Mouse (Mus musculus) kidney, postnatal 4 days (tissue): ENCODE data around the gene 2310034G01Rik.
A peak's percentile ranks its signal among the peaks of the same experiment; 100 is the strongest.

Experiments used
- DNase-seq, 2 experiments: peaks; one replicate each; pipeline ENCODE4 v3.0.0; 2021; ENCODE audit warnings: mixed read lengths in 2 of 2

2310034G01Rik gene

DNA sequence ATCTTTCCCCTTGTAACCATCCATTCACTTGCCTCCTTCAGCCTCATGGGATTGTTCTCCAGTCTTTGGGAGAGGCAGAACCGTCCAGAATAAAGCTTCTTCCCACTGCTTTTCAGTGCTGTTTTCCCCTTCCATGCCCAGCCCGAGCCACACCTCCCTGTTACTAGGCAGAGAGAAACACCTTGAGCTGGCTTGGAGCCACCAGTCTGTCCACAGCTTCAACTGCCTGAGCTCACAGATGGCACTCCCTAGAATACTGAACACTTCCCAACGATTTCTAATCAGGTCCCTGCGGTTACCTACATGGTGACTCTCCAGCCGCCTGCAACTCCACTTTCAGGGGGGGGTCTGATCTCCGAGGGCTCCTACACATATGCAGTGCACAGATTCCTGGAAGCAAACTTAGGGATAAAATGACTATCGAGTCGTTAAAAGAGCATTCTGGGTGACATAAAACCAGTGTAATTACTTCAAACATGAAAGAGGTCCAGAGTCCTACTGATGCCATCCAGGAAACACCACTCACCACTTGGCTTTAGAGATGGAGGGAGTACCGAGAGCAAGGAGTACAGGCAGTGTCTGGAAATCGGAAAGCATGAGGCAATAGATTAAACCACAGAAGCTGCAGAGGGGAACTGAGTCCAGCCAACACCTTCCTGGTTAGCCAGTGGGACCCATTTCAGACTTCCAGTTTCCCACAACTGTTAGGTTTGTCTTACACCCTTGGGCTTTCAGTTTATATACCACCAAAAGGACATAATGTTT lies at the start of gene 2310034G01Rik:
TSS of gene 2310034G01Rik (minus strand) at position 135 of the 765 bp plus-strand sequence.
- no peak for DNase-seq

DNA sequence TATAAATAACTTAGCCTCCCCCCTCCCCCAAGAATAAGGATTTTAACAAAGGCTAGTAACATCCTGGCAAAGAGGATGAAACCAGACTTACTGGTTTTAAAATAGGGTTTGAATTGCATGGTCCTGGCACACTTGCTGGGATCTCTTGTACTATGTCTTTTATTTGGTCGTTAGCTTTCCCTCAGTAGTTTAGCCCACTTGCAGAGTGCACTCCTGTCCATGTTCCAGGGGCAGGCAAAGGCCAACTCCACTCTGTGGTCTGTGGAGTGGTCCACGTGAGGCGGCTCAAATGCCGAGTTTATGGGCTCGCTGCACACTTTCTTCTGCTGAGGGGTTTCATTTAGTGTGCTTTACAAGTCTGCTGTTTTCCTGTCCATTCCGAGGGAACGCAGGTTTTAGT lies 49.8 kb upstream of the 2310034G01Rik start:
- no peak for DNase-seq

DNA sequence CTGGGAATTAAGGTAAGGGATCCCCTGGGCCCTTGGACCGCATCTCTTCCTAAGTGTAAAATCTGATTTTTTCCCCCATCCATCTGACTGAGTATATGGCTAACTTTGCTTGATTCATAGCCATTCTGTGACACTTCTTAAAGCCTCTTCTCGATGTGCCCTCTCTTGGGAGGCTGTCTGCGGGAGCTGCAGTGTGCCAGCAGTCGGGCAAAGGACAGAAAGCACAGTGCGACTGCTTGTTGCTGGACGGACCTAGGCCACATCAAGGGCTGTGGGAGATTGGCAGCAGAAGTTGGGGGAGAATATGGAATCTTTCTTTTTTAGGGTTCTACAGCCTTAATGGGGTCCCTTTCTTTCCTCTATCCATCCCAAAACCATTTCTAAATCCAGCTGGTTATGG lies 49.3 kb upstream of the 2310034G01Rik start:
- DNase-seq, result no peak

DNA sequence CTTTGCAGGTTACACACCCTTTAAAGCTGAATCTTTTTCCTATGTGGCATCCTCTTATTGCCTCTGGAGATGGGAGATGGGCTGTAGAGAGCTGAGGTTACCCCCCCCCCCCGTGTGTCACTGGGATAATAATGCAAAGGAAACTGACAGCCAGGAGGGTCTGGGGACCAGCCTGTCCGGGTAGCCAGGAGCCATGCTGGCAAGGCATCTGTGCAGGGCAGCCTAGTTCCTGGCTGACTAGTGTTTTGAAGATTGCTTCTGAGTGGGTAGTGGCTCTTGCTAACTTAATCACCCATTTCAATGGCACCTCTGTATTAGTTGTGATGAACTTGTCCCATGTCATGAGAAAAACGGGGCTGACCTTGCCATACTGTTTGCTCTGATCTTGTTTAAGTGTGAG lies 48.3 kb upstream of the 2310034G01Rik start:
- DNase-seq, result no peak

DNA sequence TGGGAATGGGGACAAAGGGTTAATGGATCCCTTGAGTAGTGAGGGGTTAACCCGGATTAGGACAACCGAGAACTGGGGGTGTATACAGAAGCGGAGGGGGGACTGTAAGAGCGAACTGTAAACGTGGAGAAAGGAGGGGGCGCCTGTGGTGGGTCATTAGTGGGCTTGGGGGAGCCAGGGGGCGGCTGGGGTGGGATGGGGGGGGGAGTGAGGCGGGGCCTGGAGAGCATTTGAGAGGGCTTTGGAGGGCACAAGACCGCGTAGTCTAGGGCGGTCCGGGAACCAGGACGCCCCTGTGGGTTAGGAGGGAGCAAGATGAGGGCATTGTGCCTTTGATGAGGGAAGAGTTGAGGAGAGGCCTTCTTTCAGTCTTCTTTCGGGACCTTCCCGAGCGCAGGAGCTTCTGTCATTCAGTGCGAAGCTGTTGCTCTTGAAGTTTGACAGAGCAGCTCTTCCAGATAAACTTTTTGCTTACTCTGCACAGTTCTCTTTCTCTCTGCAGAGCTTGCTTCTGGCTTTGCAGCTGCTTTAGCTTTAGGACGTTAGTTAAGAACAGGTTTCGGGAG lies 47.4 kb upstream of the 2310034G01Rik start:
- peak; percentile 34 to 55 for DNase-seq

DNA sequence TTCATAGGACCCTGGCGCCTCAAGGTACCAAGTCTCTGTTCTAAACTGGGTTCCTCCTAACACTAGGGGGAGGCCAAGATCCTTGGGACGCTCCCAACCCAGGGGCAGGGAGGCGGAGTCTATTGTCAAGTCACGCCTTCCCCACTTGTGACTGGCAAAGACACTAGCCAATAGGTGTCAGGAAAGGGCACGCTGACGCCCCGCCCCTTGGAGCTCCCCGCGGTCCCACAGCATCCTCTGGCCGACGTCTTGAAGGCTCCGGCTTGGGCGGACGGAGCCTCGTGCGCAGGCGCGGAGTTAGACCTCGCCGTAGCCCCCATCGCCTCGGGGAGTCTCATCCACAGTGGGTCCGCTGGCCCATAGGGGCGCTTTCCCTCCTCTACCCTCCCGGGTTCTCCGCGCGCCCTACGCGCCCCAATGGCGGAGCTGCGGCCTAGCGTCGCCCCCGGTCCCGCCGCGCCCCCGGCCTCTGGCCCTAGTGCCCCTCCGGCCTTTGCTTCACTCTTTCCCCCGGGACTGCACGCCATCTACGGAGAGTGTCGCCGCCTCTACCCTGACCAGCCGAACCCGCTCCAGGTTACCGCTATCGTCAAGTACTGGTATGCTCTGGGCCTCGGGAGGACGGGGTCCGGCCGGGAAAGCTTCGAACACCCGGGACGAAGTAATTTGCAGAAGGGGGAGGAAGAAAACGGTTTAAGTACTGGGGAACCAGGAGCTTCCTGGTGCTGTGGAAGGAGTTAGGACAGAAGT lies 46.8 kb upstream of the 2310034G01Rik start, which contains the start of gene Sufu:
TSS of gene Sufu (plus strand) at position 211 of the 750 bp plus-strand sequence.
- peak; percentile 98 to 99 for DNase-seq

DNA sequence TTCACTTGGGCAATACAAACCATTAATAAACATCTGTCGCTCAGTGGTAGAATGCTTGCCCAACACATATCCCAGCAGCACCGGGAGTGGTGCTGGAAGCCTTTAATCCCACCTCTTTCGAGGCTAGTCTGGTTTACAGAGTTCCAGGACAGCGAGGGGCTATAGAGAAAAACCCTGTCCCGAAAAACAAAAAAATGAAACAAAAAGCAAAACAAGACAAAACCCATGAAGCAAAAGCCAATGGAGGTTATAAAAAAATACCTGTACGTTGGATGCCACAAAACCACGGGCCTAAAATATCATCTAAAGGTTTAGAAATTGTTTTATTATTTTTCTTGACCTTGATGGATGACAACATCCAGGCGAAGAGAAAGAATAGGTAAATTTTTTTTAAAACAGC lies 46.0 kb upstream of the 2310034G01Rik start:
- DNase-seq, result no peak

DNA sequence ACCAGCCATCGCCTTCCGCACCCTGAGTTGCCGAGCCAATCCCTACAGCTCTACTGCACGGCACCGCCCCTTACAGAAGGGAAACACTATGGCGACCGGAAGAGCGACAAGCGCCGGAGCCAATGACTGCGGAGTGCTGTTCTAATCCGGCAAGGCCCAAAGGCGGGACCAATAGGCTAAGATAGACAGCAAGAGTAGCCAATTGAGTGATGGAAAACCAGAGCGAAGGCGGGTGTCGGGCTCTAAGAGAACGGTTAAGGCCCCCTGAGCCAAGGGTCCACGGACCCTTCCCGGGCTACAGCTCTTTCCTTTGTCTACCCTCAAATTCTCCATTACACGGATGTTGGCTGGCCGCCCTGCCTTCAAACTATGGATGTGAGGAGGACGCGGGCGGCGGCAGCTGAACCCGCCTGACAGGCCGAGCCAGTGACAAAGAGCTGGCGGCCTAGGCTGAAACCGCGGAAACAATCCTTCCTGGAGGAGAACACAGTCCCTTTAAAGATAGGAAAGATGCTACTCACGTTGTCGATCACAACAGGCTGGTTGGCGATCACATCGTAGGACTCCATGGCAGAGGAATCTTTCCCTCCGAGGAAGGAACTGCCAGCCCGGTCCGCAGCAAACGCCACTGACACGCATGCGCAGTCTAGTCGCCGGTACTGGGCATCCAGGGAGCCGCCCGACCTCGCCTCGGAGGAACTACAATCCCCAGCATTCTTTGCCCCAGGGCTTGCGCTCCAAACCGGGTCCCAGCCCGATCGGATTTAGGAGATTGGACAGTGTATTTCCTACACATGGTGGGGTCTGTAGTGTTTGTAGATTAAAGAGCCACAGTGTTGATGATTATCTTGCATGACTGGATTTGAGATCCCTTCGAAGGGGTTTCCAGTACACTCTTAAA lies 45.3 kb upstream of the 2310034G01Rik start, which contains the start of gene Actr1a:
TSS of gene Actr1a (minus strand) at position 640 of the 901 bp plus-strand sequence.
- peak; percentile 98 to 99 for DNase-seq

DNA sequence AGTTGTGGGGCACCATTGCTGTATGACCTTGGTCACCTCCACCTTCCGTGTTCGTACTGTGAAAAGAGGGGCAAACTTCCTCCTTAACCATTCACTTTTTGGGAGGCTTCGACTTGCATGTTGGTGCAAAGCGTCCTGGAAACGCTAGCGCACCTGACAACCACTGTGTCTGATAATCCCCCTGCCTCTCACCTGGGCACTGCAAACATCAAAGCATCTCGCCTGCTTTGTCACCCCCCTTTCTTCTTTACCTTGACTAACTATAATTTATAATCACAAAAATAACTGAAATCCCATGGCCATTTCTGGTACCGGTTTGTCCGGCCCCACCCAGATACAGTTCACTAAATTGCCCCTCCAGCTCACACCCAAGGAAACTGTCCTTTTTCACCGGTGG lies 44.6 kb upstream of the 2310034G01Rik start:
- DNase-seq, result no peak

DNA sequence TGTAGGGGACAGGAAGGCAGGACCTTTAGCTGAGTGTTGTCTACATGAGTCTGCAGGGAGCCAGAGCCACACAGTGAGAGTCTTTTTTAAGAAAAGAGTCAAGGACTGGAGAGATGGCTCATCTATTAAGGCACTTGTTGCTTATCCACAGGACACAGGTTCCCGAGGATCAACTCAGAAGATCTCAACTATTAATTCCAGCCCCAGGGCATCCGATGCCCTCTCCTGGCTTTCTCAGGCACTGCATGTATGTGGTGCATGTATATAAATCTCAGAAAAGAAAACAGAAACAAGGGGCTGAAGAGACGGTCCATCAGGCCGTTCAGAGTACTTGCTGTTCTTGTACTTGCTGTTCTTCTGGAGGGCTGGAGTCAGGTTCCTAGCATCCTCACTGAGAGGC lies 41.9 kb upstream of the 2310034G01Rik start:
- DNase-seq, result peak; percentile 71 to 74

DNA sequence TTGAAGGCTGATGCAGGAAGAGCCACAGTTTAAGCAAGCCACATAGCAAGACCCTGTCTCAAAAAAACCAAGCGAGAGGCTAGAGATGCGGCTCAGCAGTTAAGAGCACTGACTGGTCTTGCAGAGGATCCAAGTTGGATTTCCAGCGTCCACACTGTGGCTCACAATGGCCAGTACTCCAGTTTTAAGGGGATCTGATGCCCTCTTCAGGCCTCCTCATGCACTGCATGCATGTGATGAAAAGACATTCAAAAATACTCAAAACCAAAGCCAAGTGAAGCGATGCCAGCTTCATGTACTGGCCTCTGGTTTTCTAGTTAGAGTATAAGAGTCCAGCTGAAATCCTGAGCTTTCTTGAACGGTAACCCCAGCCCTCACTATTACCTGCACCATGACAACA lies 39.8 kb upstream of the 2310034G01Rik start:
- DNase-seq, result peak in 1 of 2 experiments; percentile 42

DNA sequence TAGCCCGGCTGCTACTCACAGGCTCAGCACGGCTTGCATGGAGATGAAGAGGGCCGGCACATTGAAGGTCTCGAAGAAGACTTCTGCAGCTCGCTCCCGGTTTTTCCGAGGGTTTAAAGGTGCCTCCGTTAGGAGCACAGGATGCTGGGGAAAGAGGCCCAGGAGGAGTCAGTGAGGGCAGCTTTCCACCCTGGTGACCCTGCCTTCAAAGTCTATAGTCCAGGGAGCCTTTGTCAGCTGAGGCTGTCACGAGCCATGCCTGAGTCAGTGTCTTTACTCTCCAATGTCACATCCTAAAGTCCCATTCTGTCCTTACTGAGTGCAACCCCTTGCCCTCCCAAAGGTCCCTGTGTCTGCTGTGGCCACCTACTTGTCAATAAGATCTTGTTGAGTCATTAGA lies 32.2 kb upstream of the 2310034G01Rik start:
- DNase-seq, result peak in 1 of 2 experiments; percentile 35

DNA sequence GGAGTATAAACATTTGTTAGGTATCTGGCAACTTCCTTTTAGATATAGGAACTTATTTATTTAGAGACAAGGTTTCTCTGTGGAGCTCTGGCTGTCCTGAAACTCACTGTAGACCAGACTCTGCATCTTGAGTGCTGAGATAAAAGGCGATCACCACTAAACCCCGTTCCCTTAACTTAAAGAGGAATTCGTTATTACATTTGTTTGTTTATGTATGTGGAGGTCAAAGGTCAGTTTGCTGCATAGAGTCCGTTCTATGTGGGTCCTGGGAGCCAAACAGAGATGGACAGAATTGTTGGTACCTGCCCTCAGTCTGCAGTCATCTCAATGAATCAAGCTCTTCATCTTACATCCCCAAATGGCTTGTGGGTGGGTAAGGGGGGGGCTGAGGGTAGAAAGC lies 25.8 kb upstream of the 2310034G01Rik start:
- DNase-seq, result no peak

DNA sequence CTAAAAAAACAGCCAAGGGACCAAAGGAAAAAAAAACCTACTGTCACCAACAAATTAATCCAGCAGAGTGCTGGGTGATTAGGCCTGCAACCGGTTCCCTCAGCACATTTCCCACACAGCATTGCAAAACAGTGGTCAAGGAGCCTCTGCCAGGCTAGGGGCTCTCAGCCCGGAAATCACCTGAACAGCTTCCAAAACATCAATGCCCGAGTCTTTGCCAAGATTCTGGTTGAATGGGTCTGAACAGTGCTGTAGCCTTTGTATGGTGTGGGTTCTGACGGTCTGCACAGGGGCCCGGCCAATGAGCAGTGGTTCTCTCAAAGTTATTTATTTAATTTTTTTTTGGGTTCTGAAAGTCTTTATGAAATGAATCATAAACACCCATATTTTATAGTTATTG lies 25.4 kb upstream of the 2310034G01Rik start:
- DNase-seq, result no peak

DNA sequence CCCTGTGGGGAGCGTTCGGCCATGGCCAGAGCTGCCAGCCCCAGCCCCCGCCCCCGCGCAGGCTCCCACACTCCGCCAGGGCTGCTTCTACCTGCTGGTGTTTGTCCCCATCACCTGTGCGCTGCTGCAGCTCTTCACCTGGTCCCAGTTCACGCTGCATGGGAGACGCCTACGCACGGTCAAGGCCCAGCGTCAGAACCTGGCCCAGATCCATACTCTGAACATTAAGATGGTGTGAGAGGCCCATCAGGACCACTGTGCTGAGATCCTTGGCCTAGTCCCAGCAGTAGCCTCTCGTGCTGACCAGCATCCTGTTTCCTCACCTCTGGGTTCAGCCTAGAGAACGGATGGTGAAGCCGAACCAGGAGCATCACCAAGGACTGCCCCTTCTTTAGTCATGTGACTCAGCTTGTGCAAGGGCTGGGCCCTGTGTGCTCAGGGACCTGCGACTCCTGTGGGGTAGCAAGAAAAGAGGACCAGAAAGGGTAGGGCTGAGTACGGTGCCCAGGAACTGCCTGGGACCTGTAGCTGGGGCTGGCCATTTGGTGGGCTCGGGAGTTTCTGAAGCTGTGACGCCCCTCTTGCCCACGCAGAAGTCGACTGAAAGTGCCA lies 24.5 kb upstream of the 2310034G01Rik start:
- peak in 1 of 2 experiments; percentile 18 for DNase-seq

DNA sequence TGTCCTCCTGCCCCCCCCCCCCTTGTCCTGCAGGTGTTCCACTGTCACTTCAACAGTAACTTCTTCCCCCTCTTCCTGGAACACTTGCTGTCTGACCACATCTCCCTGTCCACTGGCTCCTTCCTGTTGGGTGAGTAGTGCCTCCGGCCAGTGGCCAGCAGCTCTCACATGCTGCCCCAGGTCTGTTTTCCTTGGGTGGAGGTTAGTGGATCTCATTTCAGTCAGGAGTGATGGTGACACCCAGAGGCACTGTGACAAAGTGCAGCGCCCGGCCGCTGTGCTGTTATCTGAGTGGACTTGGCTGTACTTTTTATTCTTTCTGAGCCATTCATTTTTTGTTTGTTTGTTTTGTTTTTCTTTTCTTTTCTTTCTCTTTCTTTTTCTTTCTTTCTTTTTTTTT lies 19.1 kb upstream of the 2310034G01Rik start:
- DNase-seq, result peak; percentile 77 to 83

DNA sequence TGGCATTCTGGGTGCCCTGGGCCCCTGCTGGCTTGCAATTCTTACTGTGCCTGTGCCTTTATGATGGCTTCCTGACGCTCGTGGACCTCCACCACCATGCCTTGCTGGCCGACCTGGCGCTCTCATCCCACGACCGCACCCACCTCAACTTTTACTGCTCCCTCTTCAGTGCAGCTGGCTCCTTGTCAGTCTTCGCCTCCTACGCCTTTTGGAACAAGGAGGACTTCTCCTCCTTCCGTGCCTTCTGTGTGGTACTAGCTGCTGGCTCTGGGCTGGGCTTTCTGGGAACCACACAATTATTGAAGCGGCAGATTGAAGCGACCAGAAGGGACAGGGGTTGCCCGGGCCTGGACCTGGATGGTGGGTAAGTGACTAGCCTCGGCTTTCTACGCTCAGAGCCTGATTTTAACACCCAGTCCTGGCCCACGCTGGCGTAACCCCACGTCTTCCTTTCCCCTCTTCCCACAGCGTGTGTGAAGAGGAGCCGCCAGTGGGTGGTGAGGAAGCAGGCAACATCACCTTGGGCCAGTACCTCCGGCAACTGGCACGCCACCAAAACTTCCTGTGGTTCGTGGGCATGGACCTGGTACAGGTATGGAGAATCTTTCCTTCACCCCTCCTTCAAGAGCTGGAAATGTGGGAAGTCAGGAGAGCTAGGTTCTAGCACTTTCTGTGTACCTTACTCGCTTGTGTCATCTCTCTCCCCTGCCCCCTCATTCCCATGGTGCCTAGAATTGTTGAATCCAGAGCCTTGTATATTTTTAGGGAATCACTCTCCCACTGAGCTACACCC lies 17.9 kb upstream of the 2310034G01Rik start:
- no peak for DNase-seq

DNA sequence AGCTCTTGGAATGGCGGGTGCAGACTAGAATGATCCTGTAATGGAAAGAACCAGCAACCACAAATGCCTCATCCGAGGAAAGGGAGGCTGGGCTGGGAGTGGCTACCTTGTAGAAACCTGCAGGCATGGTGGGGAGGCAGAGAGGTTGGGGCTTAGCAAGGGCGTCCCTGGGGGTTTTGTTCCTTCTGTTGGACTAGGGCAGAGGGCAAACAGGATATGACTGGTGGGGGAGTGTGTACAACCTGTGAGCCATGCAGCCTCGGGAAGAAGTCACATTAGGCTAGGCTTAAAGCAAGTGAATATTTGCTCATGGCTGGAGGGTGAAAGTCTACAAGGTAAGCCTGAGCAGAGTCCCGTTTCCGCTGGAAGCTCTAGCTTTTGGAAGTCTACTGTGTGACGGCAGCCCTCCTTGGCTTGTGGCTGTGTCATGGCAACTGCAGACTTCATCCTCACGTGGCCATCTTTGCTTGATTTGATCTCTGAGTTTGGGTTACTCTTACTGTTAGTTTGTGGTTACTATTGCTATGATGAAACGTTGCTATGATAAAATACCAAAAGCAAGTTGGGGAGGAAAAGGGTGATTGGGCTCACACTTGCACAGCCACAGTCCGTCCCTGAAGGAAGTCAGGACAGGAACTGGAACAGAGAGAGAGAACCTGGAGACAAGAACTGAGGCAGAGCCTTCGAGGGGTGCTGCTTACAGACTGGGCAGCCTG lies 13.3 kb upstream of the 2310034G01Rik start:
- DNase-seq, result peak in 1 of 2 experiments; percentile 23

DNA sequence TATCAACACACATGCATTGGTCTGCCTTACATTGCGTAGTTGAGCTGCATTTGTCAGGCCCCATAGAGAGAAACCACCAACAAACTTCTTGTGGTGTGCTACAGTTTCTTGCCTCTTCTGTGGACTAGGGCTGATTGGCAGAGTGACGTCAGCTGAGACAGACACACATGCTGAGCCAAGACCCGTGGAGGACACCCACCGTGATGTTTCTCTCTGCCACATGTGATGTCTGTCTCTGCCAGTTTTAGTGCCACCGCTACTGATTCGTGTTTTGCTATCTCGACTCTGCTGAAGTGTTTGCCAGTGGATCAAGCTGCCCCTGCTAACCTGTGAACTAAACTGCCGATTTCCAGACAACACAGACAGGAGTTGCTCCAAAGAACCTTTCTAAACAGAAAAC lies 12.0 kb upstream of the 2310034G01Rik start:
- no peak for DNase-seq

DNA sequence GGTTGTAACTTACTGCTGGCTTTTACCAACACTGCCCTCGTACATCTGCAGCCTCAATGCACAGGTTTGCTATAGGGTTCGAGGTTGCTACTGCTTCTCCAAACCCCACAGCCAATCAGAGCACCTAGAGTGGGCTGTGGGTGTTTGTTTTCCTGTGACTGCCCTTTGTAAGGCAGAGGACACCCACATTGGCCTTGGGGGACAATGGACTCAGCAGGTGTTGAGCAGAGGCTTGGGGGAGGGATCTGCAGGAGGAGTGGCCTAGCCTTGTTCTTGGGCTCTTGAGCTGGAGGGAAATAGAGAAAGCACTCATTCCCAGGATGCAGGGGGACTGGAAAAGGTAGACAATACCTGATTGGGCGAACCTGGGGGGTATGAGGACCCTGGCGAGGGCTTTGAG lies 8.3 kb upstream of the 2310034G01Rik start:
- DNase-seq, result no peak
